Mouse (Mus musculus) CD4-positive, CD25-positive, alpha-beta regulatory T cell, adult 4 months (primary cell): ENCODE results near the gene Slc10a6. TPM values are rescaled to one million over a fixed set of nuclear protein-coding genes. Genes with fewer than 3 reads are reported as not detected.

ENCODE experiments used
- ATAC-seq: one replicate; pipeline ENCODE4 v1.8.0; 2017
- polyA plus RNA-seq, 2 experiments: library from polyadenylated mRNA; unstranded; fragments of 100-300 nt; shearing (Covaris generic); gene quantifications; one replicate each; pipeline ENCODE4 v1.2.1; 2017

The Slc10a6 gene
- polyA plus RNA-seq, 2 experiments from 2014 or later: not detected

DNA sequence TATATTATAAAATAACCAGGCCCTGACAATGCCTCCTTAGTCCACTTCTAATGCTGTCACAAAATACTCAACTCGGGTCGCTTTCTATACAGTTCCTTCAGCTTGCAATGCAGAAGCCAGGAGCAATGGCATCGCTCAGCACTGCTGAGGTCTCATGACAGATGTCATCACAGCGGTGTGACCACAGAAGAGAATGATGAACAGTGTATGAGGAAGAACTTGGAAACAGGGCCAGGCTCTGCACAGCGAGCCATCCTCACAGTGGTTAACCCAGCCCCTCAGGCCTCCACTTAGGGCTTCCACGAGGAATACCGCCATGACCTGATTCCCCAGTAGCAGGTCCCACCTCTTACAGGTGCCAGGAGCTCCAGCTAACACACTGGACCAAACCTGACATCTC, 14.8 kb downstream of the Slc10a6 start:
- no peak for ATAC-seq

DNA sequence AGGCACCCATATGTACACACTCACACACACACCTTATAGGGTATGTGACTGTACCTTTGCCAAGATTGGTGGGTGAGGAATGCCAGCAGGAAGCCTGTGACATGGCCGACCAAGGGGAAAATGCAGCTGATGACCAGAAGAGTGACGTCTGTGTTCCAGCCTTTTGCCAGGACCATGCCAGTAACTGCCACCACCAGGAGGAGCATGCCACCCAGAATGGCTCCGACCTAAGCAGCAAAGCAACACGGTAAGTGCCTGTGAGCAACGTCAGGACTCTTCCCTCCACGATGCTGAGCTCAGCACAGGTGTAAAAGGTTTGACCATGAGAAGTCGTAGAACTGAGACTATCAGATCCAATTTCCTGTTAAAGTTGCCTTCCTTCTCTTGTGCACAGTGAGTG, 16.9 kb downstream of the Slc10a6 start:
- ATAC-seq: no peak

DNA sequence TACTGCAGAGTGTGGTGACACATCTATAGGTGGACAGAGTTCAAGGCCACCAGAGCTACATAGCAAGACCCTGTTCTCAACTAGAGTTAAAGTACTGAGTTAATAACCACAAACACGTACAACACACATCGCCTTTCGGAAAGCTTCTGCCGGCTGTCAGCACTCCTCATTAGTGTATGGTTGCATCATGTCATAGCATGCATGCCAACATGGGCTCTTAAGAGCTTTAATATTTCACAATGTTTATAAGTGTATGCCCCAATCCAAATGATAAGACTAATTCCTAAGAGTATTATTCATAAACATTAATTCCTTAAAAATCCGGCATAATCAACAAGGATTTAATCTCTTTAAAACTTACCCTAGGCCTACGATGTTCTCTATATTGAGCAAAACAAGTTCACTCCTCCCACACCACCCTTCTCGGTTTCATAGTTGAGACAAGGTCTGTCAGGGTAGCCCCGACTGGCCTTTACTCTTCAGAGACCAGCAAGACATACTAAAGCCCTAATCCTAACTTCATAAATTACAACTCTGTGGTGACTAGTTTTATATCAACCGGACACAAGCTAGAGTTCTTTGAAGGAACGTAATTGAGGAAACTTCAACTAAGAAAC, 18.2 kb downstream of the Slc10a6 start:
- ATAC-seq: no peak

DNA sequence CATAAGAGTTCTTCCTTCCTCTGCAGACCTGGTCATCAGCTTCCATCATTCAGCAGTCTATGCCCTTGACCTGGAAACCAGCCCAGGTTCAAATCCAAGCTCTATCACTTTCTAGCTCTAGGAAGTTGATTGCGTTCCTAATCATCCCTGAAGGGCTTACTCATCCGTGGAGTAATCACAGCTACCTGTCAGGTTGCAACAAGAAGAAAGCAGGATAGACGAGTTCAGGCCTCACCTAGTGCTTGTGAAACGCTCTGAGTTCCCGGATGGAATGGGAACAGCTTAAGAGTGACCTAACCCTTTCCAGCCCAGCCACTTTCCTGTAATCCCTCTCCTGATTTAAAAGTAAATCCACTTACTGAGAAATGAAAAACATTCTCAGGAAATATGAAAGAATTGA, 19.1 kb downstream of the Slc10a6 start:
- ATAC-seq: no peak

DNA sequence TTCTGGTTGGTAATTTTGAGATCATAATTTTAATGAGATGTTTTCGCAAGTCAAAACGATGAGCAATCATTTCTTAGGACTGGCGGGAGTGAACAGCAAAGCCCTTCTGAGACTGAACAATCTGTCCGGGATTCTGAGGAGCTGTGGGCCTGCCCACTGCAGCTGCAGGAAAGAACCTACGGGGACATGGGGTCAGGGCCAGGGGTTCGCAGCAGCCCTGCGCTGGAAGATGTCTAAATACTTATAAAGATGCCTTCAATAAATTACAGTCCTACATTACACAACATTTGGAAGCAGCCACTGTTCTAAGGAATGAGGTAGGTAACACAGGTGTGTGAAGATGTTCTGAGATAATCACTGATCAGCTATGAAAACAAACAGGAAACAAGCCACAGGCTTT, 23.5 kb downstream of the Slc10a6 start:
- no peak for ATAC-seq

DNA sequence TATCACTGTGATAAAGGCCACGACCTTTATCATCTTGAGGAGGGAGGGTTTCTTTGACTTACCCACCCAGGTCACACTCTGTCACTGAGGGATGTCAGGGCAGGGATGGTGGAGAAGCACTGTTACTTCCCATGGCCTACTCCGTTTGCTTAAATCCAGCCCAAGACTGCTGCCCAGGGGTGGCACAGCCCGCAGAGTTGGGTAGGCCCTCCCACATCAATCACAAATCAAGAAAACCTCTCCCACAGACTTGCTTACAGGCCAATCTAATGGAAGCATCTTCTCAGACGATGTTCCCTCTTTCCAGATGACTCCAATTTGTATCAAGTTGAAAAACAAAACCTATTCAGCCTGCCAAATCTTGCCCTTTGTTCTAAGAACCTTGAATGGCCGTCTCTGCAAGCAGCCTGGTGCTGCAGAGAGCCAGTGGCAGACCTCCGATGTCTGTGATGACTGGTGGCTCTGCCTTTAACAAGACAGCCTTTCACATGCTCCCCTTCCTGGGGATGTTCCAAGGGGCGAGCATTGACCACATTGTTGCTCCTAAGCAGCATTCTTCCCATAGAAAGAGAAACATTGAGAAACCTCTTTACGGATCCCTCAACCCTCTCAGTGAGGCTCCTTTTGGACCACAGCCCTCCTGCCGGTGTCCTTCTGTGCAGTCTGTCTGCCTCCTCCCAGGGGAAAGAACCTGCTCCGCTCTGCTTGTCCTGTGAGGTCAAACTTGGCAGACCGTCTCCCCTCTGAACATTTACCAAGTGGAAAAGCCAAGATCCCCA, 25.9 kb downstream of the Slc10a6 start:
- ATAC-seq: no peak

DNA sequence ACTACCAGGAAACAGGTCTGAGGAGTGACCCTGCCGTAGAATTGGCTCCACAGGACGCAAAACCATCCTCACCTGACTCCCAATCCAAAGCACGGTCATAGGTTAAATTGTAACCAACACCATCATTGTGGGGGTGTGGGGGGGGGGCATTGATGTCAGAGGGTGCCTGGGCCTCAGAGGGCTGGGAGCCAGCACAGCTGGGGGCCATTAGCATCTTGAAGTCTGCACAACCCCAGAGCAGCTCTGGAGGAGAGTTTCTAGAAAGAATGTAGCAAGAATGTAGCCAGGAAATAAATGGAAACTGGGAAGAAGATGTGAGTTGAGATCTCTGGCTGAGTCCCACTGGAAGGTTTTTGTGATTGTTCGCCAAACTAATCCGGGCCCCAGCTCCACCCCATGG, 30.3 kb downstream of the Slc10a6 start:
- no peak for ATAC-seq

DNA sequence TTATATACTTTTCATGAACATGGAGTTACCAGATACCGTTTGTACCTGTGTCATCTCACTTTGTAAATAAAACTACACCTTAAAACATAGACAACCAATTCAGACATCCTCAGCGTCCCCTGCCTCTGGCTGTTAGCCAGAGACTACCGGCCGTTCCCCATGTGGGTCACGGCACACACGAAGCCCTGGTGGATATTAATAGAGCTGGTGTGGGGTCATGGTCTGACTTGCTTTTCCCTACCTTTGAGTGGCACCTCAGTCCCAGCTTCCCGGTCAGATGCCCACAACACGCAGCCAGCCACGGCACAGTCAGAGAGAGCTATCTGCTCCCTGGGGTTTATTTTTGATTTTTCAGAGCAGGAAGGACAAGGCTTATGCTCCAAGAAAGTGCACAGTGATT, 30.9 kb downstream of the Slc10a6 start:
- ATAC-seq: no peak

DNA sequence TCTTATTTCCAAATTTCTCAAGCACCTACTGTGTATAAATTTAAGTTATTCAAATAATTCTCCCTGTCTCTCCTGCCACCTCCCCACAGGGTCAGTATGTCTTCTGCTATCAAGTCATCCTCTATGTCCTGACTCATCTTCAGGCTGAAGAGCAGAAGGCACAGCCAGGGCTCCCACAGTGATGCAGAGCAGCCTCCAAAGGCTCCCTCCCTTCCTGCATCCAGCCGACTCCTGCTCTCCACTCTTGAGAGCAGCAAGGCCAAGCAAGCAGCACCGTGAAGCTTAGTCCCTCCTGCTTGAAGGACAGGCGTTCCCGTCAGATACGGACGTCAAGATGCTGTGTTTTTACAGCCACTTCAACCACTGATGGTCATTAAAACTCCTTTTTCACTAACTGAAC, 31.6 kb downstream of the Slc10a6 start:
- no peak for ATAC-seq

DNA sequence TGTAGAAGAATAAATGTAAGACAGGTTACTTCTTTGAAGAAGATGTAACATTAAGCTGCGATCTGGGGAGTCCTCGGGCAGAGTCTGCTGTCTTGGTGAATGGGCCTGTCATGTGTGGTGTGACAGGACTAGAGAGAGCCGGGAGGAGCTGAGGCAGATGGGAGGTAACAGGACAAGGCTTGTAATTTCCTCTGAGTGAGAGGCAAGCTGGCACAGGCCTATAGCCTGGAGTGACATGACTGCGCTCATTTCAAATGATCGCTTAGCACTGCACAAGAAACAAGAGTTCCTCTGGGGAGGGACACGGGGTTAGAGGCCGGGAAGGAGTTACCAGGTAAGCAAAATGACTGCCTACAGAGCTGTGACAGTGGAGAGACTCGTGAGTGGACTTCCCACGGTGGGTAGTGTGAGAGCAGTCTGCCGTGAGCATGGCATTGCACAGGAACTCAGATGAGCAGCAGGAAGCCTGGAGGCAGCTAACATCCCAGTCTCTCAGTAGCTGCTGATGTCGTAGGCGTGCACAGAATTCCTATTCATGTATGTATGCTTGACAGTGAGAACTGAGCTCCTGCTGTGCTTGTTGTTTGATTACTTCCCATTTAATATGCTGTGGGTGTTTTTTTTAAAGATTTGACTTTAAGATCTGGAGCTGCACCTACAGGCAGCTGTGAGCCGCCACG, 32.6 kb downstream of the Slc10a6 start:
- ATAC-seq: no peak

DNA sequence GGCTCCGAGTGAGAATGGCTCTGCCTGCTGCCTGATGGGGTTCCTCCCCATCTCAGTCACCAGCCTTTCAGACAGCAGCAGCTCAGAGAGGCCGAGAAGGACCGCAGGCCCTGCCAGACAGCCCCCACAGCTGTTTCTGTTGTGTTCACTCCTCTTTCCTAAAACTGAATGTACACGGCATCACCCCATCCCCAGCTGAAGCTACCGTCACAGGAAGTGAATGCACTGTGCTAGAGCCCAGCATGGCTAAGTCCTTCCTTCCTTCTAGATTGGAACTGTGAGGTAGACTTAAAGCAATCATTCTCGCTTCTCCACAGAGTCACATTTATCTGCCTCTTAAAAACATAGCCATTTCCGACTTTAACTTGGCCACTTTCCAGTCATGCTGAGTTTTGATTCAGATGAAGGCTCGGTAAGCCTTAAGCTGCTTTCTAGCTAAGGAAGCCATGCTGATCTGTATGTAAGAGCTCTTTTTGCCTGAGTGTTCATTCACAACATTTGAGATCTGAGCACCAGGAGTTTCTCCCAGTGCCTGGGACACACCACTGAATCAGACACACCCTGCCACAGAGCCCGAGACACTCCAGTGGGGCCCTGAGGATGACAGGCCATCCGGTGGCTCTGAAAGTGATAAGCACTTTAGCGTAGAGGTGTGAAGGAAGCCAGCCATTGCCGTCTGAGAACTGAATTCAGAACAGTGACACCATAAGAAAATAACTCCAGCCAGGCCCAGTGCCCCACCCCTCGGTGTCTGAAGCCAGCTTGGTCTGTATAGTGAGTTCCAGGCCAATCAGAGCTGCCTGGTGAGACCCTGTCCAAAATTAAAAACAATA, 33.6 kb downstream of the Slc10a6 start:
- no peak for ATAC-seq

DNA sequence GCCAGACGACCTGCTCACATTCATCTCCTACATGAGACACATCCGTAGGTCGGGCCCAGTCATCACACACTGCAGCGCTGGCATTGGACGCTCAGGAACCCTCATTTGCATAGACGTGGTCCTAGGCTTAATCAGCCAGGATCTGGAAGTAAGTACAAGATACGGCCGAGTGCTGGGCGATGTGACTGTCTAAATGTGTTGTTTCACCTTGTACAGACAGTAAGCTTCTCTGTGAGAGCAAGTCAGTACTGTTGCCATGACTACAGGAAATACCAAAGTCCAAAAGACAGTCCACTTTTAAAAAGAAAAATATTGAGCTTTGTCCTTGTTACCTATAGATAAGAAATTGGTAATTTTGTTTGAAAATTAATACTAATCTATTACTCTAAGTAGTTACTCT, 35.6 kb downstream of the Slc10a6 start:
- ATAC-seq: no peak

DNA sequence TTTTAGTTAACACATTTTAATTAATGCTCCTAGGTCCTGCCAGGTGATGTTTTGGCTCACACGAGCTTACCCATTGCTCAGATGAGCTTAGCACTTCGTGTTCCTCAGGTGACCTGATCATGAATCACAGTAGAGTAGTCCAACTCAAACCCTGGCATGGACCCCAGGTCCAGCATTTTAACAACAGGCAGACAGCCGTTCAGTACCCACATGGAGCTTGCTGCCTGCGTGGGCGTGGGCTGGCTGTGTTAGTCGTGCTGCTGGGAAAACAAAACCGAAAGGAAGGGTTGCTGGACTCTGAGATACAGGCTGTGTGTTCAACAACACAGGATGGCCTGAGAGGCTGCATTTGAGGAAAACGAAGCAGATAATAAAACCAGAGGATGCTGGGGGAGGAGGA, 36.5 kb downstream of the Slc10a6 start:
- ATAC-seq: no peak

DNA sequence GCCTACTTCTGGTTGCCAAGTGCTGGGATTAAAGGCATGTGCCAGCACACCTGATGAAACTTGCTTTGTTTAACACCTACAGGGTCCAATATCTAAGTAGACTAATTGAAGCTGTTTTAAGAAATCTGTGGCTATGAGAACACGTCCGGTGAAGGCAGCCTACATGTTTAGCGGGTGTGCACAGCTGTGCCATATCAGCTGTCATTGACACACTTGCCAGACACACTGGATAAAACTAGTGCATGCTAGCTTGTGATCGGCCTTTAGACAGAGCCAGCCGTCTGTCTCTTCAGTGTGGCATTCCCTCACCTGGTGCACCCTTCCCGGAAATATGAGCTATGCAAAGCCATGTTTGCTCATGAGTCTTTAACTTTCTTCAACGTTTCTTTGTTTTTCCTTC, 37.4 kb downstream of the Slc10a6 start:
- no peak for ATAC-seq

DNA sequence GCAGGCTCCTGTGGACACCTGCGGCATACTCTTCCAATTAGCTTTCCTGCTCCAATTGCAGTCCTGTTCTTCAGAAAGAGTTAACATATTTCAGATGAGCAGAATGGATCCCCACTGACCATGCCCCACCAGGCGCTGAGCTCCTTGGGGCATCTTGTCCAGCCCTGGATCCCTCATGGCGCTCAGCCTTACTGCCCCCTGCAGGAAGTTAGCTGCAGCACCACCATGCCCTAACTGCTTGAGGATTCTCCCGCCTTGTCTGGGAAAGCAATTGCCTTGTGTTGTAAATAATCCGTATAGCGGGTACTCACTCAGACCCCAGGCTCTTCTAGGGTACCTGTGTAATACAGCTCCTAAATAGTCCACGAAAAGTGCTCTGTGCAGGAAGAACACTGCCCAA, 42.0 kb downstream of the Slc10a6 start:
- no peak for ATAC-seq

DNA sequence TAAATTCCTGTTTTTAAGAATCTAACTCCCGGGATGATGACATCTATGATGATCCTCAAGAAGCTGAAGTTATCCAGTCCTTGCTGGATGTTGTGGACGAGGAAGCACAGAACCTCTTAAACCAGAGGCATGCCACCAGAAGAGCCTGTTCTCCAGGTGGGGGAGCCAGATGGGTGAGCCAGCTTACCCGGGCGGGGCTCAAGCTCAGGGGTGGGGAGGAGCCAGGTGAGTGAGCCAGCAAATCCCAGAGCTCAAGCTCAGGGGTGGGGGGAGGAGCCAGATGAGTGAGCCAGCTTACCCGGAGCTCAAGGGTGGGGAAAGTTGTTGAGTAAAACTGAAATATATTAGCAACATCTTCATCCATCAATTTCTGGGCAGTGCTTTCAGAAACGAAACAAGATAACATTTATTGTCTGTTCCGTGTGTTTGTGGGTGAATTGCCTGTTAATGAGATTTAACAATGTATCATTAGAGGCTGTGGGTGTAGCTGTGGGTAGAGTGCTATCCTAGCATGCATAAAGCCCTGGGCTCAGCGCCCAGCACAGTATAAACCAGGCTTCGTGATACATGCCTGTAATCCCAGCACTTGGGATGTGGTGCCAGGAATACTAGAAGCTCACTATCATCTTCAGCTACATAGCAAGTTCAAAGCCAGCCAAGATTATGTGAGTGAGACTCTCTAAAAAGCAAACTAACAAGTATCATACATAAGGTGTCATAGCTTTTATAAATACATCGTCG, 49.4 kb downstream of the Slc10a6 start:
- no peak for ATAC-seq

DNA sequence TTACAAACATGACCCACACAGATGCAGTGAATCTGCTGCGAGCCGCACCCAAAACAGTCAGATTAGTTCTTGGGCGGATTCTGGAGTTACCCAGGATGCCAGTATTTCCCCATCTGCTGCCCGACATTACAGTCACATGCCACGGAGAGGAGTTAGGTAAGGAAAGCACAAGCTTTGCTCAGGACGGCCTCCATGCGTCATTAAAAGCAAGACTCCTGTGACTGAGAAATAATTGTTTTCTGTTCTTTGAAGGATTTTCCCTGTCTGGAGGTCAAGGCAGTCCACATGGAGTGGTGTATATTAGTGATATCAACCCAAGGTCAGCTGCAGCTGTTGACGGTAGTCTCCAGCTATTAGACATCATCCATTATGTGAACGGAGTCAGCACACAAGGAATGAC, 59.8 kb downstream of the Slc10a6 start:
- ATAC-seq: no peak

DNA sequence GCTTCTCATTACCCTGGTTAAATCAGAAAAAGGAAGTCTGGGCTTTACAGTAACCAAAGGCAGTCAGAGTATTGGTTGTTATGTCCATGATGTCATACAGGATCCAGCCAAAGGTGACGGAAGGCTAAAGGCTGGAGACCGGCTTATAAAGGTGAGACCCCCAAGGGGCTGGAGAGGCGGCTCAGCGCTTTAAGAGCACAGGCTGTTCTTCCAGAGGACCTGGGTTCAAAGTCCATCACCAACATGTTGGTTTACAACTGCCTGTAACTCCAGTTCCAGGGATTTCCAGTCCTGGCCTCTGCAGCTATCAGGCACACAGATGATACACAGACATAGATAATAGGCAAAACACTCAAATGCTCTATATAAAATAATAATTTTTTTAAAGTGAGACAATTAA, 61.2 kb downstream of the Slc10a6 start:
- no peak for ATAC-seq

DNA sequence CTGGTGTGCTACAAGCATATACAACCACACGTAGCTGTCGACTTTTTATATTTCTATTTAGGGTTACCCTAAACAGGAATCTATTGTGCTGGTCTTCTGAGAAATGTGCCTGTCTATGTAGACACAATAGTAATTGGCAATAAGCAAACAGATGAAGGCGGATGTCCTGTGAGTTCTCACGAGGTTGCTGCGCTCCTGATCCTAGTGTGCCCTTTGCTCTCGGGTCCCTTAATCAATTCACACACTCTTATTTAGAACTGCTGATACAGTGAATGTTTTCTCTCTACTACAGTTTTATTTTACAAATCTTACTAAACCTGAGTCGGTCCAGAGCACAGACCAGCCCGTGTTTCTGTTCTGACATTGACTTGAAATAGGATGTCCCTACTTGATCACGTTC, 68.7 kb downstream of the Slc10a6 start:
- no peak for ATAC-seq
